In the genomic region with DNA sequence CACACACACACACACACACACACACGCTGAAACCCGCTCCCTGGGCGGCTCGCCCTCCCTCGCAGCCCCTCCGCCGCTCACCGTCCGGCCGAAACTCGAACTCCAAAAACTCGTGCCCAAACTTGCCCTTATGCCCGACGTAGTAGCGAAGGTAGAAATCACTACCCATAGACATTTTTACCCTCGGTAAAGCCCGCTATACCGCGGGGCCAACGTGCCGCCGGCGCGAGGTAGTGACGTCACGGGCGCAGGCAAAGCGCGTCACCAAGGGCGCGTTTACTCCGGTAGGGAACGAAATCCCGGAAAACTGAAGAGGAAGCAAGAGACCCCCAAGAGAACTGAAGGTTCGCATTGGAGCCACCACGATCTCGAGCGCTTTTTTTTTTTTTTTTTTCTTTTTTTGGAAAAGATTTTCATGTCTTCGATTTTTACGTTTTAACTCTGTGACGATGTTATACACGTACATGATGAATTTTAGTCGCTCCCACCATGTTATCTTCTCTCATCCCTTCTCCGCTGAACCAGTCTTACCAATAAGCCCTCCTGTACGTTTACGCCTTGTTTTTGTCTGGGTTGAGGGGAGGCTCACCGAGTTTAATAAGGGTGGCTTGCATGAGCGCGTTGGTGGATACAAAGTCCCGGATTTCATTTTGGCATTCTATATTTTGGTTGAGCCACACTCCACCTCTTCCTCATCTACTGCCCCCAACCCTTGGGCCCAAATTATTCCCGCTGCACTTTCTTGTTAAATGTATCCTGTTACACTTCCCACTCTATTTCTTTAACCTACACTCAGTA, we compare ENCODE assay signal across 8 mouse cellular contexts. TPM values are rescaled to one million over a fixed set of nuclear protein-coding genes. Genes with fewer than 3 reads are reported as not detected.
DNase-seq lines count a peak whose midpoint lies in the region; ATAC-seq and TF ChIP-seq lines count a peak whose summit lies in the region.

A gene (minus strand): TSS at position 254 of the 798 bp plus-strand sequence.

- H3K4me1 ChIP-seq in ES-E14 (ENCODE audit: control insufficient read depth in 2 of 2, insufficient read depth in 2 of 2, low read length in 2 of 2, poor library complexity in 1 of 2): no peaks in the 10 kb centered on the region
- H3K4me1 ChIP-seq in forebrain, embryonic 16.5 days (replicated peaks; ENCODE audit: control insufficient read depth, insufficient read depth, low read length): peaks cover 11% of the 10 kb centered on the region
- peaks cover 4% of the 10 kb centered on the region; the same call in 1 of the 2 replicates for H3K4me1 ChIP-seq in neural tube, embryonic 14.5 days (ENCODE audit: control insufficient read depth, insufficient read depth, low read length)
- H3K4me1 ChIP-seq in testis, adult 2 months (ENCODE audit: control insufficient read depth, insufficient read depth, low read length): peaks cover 4% of the 10 kb centered on the region; the same call in 1 of the 2 replicates

- in situ Hi-C loops in ES-E14 (cut with MboI; ENCODE audit: low sequenced_read_pairs in 2 of 2, unreplicated experiment in 2 of 2): no loop called here

- no peak within 1 kb of the TSS for H3K27ac ChIP-seq in ES-E14 (ENCODE audit: insufficient read depth, low read depth, low read length, poor library complexity, severe bottlenecking)
- peak within 1 kb of the TSS; percentile 82 for H3K27ac ChIP-seq in forebrain, embryonic 16.5 days (ENCODE audit: low read length)
- peak within 1 kb of the TSS; percentile 52; the same call in 1 of the 2 replicates for H3K27ac ChIP-seq in neural tube, embryonic 14.5 days (ENCODE audit: low read depth, low read length)
- peak within 1 kb of the TSS; percentile 88 for H3K27ac ChIP-seq in testis, adult 2 months (ENCODE audit: control insufficient read depth, insufficient read depth, low read depth, low read length)

- H3K4me2 ChIP-seq in forebrain, embryonic 16.5 days (ENCODE audit: low read length): peak within 1 kb of the TSS; percentile 74
- H3K4me2 ChIP-seq in neural tube, embryonic 14.5 days (ENCODE audit: low read depth, low read length): peak within 1 kb of the TSS; percentile 69

- no peaks in the 10 kb centered on the region for H3K36me3 ChIP-seq in ES-E14 (ENCODE audit: control insufficient read depth, insufficient read depth, low read length, poor library complexity, severe bottlenecking)
- H3K36me3 ChIP-seq in forebrain, embryonic 16.5 days (ENCODE audit: control insufficient read depth, insufficient read depth): no peaks in the 10 kb centered on the region
- H3K36me3 ChIP-seq in neural tube, embryonic 14.5 days (ENCODE audit: control insufficient read depth, insufficient read depth, low read length): no peaks in the 10 kb centered on the region
- no peaks in the 10 kb centered on the region for H3K36me3 ChIP-seq in testis, adult 2 months (ENCODE audit: control insufficient read depth, insufficient read depth, low read length)

- no peak for TF ChIP-seq CTCF in testis, adult 2 months (IDR thresholded peaks at IDR 0.05; ENCODE audit: control insufficient read depth, insufficient read depth, insufficient replicate concordance, low read depth, low read length)

- H3K9me3 ChIP-seq in ES-E14 (ENCODE audit: control insufficient read depth, insufficient read depth, low read depth, low read length): no peaks in the 10 kb centered on the region
- H3K9me3 ChIP-seq in forebrain, embryonic 16.5 days (ENCODE audit: control insufficient read depth, low read length): no peaks in the 10 kb centered on the region
- no peaks in the 10 kb centered on the region for H3K9me3 ChIP-seq in neural tube, embryonic 14.5 days (ENCODE audit: control insufficient read depth, low read length)

- H3K27me3 ChIP-seq in forebrain, embryonic 16.5 days (replicated peaks; ENCODE audit: control insufficient read depth, insufficient read depth, low read length): 0 out of 2 replicates have a peak, but pooled peaks cover 2% of the 10 kb centered on the region
- H3K27me3 ChIP-seq in neural tube, embryonic 14.5 days (ENCODE audit: control insufficient read depth, insufficient read depth, low read length): no peaks in the 10 kb centered on the region
- H3K27me3 ChIP-seq in testis, adult 2 months (ENCODE audit: control insufficient read depth, insufficient read depth, low read length): no peaks in the 10 kb centered on the region

- H3K4me3 ChIP-seq in ES-E14 (ENCODE audit: insufficient read depth in 1 of 2, low read depth in 1 of 2, low read length in 2 of 2, poor library complexity in 1 of 2, severe bottlenecking in 1 of 2): peak within 1 kb of the TSS; percentile 85 to 91
- peak within 1 kb of the TSS; percentile 81 for H3K4me3 ChIP-seq in forebrain, embryonic 16.5 days (replicated peaks; ENCODE audit: low read length)
- peak within 1 kb of the TSS; percentile 66 for H3K4me3 ChIP-seq in neural tube, embryonic 14.5 days (ENCODE audit: low read depth, low read length)
- peak within 1 kb of the TSS; percentile 99 for H3K4me3 ChIP-seq in testis, adult 2 months (ENCODE audit: control insufficient read depth, low read depth, low read length)

- DNase-seq in ES-E14 (ENCODE audit: low read depth, low spot score): no peak
- peak; percentile 78 to 91 for DNase-seq in cerebellum, adult 18-20 months
- peak; percentile 90 to 97 for DNase-seq in heart, postnatal 36 days
- DNase-seq in layer of hippocampus, adult 18-20 months (ENCODE audit: low spot score in 2 of 2): peak; percentile 72 to 88
- peak; percentile 82 to 84 for DNase-seq in lung, adult 18-20 months

- WGBS in forebrain, embryonic 16.5 days: 1% methylated on average over 51 of the region's 51 CpGs
- 2% methylated on average over 51 of the region's 51 CpGs for WGBS in neural tube, embryonic 14.5 days

- peak; percentile 82 for TF ChIP-seq POLR2A in testis, adult 2 months (IDR thresholded peaks at IDR 0.05; ENCODE audit: control insufficient read depth, low read depth, low read length)

- peak; percentile 89 for ATAC-seq in forebrain, embryonic 16.5 days
- peak; percentile 94 for ATAC-seq in neural tube, embryonic 14.5 days (ENCODE audit: low read depth)

- peak within 1 kb of the TSS; percentile 76 for H3K9ac ChIP-seq in ES-E14 (ENCODE audit: insufficient read depth, low read depth, low read length, poor library complexity, severe bottlenecking)
- peak within 1 kb of the TSS; percentile 70 for H3K9ac ChIP-seq in forebrain, embryonic 16.5 days (replicated peaks; ENCODE audit: low read depth, low read length)
- peak within 1 kb of the TSS; percentile 43 for H3K9ac ChIP-seq in neural tube, embryonic 14.5 days (replicated peaks; ENCODE audit: low read depth, low read length)

- intact Hi-C loops in heart, postnatal 36 days (cut with DNase I): loop anchor here (2.0 kb wide), 2 partner anchors 90 to 128 kb away; no protein-coding TSS in a partner anchor

TF ChIP-seq in ES-E14, 5 proteins besides CTCF, POLR2A, EP300 and RAD21:
- TF ChIP-seq HCFC1 (IDR thresholded peaks at IDR 0.05; ENCODE audit: borderline replicate concordance, insufficient read depth, low read length): peak; percentile 74
- peak; percentile 74; the same call in 1 of the 2 replicates for TF ChIP-seq ZNF384 (IDR thresholded peaks at IDR 0.05; ENCODE audit: low read depth, low read length)
- 0 out of 2 replicates have a peak, but pooled peaks have one; percentile 4 for TF ChIP-seq ZC3H11A (IDR thresholded peaks at IDR 0.05; ENCODE audit: borderline replicate concordance, low read depth, low read length)
- TF ChIP-seq MAFK (IDR thresholded peaks at IDR 0.05; ENCODE audit: insufficient read depth, low read depth, low read length): no peak
- no peak for TF ChIP-seq CHD2 (IDR thresholded peaks at IDR 0.05; ENCODE audit: low read depth, low read length)
TF ChIP-seq in ES-E14: peak in this region for 3.

RNA-seq across cellular contexts. Expression of the gene that starts here (rescaled TPM):
- total RNA-seq in ES-E14 (2012; rRNA removed): 9.4 and 10.0 TPM in 2 replicates
- 46.4 and 49.9 TPM in 2 replicates for polyA plus RNA-seq in forebrain, embryonic 16.5 days (2015; fragmentation: Nextera tagmentation; extraction: Ambion mirVana)
- total RNA-seq in heart, postnatal 36 days (2021): 1 to 10 TPM; 6.4 to 7.1 TPM
- 10 to 100 TPM in 1 of 2 experiments, 1 to 10 TPM in 1; 9.2 to 12.6 TPM for total RNA-seq in layer of hippocampus, adult 18-20 months (2021)
- 40.9 and 42.0 TPM in 2 replicates for polyA plus RNA-seq in neural tube, embryonic 14.5 days (2014; fragmentation: Nextera tagmentation; extraction: Ambion mirVana)
- 3.7 and 4.0 TPM in 2 replicates for polyA plus RNA-seq in testis, adult 2 months (2012; rRNA removed)
